Mouse (Mus musculus) CD4-positive, CD25-positive, alpha-beta regulatory T cell, adult 4 months (primary cell): ENCODE data around the gene Rhov. TPM values are rescaled to one million over a fixed set of nuclear protein-coding genes. Genes with fewer than 3 reads are reported as not detected.

Source experiments
- ATAC-seq: one replicate; pipeline ENCODE4 v1.8.0; 2017
- polyA plus RNA-seq, 2 experiments: library from polyadenylated mRNA; unstranded; fragments of 100-300 nt; shearing (Covaris generic); gene quantifications; one replicate each; pipeline ENCODE4 v1.2.1; 2017

The Rhov gene
- polyA plus RNA-seq, 2 experiments from 2014 or later = not detected

DNA sequence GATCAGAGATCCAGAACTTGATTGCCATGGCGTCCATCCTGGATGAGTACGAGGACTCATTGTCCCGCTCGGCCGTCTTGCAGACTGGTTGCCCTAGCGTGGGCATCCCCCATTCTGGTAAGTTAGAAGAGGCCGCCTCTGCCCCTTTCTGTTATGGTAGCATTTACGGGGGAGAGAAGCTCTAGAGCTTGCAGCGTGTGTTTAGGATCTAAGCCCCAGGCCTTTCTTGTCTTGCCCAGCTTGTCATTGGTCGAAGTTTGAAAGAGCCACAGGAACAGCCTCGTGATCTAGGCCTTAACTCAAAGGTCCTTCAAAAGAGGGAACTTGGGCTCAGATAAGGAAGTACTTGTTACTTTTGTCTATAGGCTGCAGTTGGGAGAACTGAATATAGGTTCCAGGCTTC, 17.9 kb upstream of the Rhov start:
- peak; percentile 4 for ATAC-seq

DNA sequence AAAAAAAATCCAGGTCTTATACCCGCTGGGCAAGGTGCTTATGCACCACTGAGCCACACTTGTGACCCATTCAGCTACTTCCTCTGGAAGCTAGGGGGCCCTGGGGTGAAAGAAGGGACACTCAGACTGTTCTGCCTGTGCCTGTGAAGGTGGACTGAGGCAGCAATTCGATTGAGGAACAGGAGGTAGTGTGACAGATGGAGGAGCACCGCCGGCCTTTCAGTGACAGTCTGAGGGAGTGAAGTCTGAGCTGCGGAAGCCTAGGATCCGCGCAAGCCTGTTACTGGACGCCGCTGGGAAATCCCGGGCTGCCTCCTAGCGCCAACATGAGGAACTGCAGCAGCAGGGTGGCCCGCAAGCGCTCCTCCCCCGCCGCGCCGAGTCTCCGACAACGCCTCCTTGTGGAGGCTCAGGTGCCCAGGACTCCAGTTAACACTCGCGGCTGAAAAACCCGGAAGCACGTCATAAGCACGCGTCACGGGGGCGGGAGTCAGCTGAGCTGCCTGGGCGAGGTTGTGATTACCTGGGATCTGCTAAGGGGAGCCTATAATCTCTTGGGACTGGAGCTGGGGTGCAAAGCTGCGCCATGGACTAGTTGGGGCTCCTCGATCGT, 17.3 kb upstream of the Rhov start, which contains the start of gene Vps18:
TSS of gene Vps18 (plus strand) at position 471 of the 613 bp plus-strand sequence.
- ATAC-seq = peak; percentile 98

DNA sequence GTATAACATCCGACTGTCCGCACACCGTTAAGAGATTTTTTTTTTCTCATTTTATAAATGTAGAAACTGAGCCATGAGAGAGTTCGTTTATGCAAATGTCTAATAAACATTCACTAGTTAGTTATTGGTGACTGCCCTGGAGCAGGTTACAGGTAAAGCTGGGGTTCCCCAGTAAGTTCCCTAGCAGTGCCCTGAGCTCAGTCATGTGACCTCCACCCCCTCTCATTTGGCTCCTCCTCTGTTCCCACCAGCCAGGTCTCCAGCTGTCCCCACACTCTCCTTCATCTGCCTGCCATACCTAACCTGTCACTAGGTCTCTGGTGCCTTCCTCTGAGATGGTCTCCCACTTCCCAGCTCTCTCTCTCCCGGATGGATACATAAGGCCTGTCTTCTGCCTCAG, 16.3 kb upstream of the Rhov start:
- ATAC-seq = no peak

DNA sequence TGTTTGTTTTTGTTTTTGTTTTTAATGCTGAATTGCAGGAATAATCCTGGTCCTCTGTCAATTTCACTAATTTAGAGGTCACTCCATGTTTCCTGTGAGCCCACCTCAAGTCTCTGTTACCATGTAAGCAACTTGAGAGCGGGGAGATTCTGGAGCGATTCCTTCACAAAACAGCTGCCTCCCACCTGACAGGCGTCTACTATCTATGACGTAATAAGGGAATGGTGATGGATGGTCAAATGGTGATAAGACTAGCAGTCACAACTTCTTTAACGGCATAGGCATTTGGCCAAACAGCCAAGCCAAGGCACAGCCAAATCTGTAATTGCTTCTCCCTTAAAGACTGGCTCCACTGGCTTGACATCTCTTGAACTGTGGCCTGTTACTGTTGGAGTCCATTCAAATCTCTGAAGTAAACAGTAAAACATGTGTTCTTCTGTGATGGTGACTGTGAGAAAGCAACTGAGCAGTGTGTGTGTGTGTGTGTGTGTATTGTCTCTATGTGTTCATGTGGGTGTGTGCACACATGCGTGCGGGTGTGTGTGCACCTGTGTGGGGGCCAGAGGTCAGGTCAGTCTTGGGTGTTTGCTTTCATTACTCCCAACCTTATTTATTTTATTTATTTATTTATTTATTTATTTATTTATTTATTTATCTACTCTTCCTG, 11.0 kb upstream of the Rhov start:
- no peak for ATAC-seq

DNA sequence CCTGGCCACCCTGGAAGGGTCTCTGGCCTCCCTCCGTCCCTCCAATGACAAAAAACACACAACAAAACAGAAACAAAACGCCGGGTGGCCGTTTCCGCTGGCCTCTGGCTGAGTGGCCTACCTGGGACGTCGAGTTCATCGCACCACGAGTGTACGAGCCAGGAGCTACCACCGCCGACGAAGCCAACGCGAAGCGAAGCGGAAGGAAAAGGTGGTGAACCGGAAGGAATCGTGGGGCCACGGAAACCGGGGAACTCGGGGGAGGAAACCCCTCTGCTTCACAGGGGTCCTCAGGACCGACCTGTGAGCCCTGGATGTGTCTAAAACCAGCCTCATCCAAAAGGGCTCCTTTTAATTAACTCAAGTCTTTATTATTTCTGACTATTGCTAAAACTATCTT, 6.7 kb upstream of the Rhov start:
- ATAC-seq = no peak

DNA sequence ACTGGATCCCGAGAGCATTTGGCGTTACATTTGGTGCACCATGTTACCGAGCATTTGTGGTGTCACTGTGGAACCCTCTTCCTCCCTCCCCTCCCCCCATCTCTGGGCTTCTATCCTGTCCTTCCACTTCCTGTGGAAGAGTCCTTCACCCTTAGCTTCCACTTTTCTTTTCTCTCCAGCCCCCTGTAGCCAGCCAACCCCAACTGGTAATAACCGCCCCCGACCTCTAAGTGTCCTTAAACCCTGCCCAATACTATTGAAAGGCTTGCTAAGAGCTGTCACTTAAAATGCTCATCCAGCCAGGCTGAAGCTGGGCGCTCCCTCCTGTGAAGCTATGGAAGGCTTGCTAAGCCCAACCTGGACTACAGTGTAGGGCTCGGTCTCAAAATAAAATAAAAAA, 5.9 kb upstream of the Rhov start:
- ATAC-seq = no peak

DNA sequence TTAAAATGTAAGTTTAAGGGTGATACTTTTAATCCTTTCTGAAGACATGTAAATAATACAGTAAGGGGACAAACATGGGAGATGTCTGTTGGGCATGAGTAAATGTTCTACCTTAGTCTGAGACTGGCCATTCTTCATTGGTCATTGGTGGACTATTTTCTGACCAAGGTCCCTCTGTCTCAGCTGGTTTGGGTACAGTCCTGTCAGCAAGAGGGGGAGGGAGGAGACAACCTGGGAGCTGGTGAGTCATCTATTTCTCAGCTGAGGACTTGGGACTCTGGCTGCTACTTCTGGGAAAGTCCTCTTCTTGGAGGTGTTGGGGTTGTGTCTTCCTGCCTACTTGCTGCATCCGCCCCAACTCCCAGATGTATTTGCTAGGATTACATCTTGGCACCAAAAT, 3.1 kb upstream of the Rhov start:
- ATAC-seq = no peak

DNA sequence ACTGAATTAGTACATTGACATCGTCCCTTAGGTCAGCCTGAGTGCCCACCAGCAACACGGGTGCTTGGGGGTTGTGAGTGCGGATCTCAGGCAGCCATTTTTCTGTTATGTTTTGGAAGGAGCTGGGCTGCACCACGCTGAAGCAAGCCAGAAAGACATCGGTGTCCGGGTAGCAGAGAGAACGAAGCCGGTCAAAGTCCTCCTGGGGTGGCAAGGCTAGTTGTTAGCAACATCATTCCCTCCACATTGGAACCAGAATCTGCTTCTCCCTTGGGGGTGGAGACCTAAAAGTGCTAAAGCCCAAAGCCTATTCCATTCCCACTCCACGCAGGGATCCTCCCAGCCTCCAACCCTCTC, 808 bp downstream of the Rhov start:
- no peak for ATAC-seq

DNA sequence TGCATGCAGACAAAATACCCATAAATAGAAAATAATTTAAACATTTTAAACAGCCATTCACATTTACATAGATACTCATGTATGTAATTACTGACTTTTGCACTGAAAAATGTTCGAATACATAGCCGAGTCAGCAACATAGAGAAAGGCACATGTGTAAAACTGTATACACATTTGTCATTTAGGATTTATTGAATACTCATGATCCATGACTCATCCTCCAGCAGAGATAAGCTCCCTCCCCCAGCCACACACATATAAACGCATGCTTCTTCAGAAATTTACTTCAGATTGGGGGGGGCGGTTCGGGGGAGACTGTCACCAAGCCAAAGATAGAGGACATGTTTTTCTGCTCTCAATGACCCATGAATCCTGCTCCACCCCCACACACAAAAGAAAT, 7.3 kb downstream of the Rhov start:
- no peak for ATAC-seq

DNA sequence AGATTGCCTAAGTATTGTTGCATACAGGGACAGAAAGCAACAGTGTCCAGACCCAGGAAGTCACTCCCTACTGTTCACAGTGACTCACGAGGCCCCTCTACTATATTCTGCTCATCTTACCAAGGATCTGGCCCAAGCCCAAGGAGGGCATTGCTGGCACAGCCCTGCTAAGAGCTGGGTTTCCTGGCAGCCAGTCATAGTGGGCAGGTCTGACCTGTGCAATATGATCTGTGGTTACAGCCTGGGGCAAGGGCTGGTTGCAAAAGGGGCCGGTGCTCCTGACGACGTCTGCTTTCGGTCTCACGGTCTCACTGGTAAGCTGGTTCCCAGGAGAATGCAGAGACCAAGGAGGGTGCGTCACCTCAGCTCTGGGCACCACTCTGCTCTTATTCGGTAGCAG, 8.1 kb downstream of the Rhov start:
- no peak for ATAC-seq

DNA sequence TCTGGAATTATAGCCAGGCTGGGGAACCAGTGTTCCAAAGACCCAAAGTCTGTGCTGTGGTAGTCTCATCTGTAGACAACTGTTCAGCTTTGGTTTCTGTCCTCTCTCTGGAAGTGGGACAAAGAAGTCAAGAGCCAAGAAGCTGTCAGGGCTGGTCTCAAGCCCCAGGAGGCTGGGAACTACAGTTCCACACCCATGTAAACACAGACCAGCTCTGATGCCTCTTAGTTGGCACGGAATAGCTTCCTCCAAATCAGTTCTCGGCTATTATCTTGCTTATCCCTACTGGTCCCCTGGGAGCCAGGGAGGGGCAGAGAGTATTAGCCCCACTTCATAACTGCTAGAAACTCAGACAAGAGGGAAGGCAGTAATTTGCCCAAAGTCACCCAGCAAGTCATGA, 9.7 kb downstream of the Rhov start:
- ATAC-seq = no peak

DNA sequence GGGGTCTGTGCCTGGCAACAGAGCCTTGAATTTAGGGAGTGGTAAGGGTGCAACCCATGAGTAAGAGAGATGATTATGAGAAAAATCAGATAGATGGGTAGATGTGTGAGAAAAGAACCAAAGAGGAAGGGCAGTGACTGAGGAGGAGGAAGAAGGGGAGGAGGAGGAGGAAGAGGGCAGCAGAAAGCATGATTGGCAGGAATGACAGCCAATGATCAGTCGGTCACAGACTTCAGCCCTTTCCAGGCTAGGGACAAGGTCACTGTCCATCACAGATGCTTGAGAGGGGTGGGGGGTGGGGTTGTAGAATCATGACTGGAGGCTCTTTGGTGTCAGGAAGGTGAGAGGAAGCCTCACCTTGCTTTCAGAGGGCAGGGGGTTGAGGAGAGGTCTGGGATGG, 10.6 kb downstream of the Rhov start:
- ATAC-seq = no peak

DNA sequence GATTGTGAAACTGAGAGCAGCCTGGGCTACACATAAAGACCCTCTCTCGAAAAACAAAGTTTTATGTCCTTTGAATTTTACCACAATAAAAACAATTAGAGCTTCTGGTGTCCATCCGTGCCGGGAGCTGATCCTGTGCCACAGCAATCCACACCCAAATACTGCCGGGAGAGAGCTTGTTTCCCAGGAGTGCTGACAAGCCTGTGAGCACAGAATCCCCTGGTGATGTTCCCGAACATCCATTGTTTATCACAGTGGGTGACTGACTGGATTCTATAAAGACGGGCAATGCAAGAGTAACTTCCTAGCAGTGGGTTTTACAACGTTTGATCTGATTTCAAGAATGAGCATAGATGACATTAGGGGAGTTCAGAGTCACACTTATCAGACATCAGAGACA, 16.1 kb downstream of the Rhov start:
- no peak for ATAC-seq

DNA sequence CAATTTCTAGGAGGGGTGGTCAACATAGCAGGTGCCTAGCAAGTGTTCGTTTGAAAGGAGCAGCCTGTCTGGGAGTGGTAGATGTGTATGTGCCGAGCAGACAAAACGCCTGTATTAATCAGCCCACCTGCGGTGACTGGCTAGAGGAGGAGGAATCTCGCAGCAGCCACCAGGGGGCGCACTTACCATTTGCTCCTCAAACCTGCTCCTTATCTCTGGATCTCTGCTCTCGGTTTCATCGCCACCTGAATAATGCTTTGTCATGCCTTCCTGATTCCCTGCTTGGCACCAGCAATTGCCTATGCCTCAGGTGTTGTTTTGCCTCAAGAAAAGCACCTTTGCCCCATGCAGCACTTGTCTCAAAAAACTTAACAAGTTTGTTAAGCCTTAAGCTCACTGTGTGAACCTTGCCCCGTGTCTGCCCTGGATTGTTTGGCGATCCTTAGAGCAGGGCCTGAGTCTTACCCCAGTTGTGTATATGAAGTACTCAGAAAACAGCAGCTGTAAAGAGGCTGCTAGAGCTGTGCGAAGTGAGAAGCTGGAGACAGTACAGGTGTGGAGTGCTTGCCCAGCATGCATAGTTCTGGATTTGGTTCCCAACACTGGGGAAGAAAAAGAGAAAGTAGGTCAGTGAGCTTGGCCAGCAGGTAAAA, 20.1 kb downstream of the Rhov start:
- ATAC-seq = peak; percentile 96

DNA sequence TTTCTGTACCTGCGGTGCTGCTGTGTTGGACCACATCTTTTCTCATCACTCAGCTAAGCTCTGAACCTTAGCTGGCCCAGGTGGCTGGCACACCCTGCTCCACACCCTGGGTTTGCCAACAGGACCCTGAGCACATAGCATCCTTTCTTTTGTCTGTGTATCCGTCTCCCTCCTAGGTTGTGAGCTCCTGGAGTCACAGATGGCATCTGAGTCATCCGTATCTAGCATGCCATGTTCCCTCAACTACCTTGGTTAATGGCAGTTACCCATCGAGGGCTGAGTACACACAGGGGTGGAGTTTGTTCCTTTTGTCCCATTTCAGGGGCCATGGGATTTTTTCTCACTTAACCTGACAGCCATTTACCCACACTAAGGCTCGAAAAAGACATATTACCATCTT, 20.7 kb downstream of the Rhov start:
- ATAC-seq = no peak

DNA sequence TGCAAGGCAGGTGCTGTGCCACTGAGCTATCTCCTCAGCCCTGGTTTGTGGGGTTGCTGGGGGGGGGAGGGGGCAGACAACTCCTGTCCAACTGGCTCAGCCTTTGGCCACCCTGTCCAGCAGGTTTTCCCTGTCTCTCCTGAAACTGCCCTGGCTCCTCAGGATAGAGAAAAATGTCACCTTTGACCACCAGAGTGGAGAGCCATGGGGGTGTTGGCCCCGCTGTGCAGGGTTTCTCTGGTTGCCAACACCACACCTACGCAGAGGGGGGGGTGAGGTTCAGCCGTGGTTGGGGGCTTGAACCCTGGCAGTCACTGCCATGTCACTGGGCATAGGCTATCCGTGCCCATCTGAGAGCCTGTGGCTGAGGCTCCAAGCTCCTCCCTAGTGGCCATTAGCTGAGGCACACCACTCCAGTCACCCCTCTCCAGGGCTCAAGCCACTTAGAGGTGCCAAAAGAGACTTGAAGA, 21.4 kb downstream of the Rhov start:
- no peak for ATAC-seq

DNA sequence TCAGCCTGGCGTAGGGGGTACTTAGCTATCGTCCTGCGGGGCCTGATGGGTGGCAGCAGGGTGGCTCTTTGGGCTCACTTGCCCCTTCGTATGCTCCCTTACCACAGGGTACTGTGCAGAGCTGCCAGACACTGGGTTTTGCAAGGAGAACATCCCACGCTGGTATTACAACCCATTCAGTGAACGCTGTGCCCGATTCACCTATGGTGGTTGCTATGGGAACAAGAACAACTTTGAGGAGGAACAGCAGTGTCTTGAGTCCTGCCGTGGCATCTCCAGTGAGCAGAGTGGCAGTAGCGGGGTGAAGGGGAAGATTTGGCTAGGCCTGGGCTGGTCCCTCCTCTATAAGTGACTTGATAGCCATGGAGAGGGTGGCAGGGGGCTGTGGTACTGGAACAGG, 23.2 kb downstream of the Rhov start:
- ATAC-seq = no peak

DNA sequence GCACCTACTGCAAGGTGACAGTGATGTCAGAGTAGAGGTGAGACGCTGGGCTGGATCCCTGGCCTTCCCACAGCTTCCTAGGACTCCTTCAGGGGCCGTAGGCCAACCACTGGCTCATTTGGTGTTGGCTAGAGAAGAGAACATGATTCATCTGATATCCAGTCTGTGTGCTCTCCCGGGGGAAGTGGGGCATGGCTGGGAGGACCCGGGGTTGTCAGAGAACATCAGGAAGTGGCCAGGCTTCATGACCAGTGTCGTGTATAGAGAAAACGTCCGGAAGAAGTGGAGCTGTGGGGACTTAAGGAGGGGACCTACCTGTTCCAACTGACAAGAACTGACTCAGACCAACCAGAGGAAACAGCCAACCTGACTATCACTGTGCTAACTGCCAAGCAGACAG, 25.8 kb downstream of the Rhov start:
- ATAC-seq = no peak

DNA sequence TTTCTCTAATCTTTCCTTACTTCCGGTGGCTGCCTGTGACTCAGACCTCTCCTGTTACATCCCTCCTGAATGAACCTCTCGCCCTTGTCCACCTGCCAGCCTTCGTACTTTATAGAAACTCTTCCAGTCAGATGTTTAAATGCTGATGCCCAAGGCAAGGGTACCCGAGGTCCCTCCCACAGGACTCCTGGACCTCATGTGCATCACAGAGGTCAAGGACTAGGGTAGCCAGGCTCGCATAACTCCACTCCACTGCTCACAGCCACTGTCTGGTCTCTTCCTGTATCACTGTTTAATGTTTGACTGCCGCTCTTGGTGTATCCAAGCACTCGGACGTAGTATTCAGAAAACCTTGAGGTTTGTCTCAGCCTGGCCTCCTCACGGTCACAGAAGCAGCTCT, 28.5 kb downstream of the Rhov start:
- no peak for ATAC-seq

DNA sequence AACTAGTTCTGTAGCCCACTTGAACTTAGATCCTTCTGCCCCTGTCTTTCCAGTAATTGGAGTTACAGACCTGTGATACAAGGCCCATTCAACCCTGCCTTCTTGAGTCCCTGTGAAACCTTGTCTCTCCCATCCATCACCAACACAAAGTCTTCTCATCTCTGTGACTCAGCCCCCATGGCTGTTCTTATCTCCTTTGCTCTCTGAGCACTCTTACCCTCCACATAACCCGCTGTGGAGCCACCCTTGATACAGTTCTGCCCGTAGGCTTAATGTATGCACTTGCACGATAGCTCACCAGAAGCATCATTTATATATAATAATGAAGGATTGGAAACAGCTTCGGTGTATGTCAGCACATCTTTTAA, 30.3 kb downstream of the Rhov start:
- ATAC-seq = no peak

DNA sequence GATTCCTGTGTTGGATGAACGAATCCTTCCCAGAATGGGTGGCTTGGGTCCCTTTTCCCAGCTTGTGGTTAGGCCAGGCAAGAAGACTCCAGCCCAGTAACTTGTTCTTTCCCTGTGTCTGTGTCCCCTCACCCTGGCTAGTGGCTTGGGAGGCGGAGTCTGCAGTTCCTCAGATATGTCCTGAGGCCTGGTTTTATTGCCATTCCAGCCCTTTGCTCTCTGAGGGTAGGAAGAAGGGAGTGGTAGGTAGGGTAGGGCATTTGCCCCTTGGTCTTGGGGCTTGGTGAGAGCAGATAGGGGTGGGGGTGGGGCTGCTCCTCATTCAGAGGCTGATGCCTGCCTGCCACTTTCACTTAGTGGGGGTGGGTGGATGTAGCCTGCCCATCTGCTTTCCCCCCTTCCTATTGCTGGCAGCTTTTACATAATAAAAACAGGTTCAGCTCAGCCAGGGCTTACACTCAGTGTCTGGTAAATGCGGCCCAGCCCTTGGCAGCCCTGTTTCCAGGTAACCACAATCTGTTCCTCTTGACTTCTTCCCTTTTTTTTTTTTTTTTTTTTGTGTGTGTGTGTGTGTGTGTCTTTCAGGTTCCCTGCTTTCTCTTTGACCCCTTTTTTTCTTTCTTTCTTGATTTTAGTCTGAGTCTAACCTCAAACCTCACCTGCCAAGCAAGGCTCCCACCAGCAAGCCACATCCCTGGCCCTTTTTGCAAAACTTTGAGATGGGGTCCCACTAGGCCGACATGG, 30.8 kb downstream of the Rhov start:
- no peak for ATAC-seq

DNA sequence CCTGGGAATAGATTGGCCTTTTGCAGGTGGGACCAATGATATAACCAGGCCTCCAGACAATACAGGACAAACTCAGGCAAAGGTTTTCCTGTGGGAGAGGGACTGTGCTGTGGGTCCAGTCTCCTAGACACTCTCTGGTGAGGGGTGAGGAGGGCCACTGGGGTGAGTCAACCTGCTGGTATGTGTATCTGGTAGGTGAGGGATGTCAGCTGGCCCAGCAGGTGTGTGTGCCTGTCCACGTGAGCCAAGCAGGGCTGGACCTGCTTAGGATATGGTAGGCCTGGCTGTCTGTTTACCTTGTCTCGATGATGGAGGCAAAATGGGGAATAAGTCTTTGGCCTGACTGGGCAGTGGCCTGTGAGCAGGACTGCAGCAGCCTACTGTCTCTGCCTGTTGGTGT, 32.4 kb downstream of the Rhov start:
- ATAC-seq = no peak

DNA sequence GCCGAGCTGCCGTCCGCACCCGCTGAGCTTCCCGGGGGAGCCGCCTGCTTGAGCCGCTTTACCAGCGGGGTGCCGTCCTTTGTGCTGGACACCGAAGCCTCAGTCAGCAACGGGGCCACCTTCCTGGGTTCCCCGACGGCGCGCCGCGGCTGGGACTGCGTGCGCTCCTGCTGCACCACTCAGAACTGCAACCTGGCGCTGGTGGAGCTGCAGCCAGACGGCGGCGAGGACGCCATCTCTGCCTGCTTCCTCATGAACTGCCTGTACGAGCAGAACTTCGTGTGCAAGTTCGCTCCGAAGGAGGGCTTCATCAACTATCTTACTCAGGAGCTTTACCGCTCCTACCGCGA, 33.2 kb downstream of the Rhov start:
- ATAC-seq = no peak
